Mouse (Mus musculus) testis, adult 2 months (tissue): Measurements from ENCODE around the gene Nav2.

Experiments used
- CTCF ChIP-seq: fragments of 200-500 bp; IDR thresholded peaks from 2 replicates; pipeline ENCODE4 v1.5.1; 2012; ENCODE audit warnings: low read depth, mild to moderate bottlenecking, inconsistent platforms, low read length, moderate library complexity; ENCODE audit not compliant: control insufficient read depth, insufficient read depth, insufficient replicate concordance
- POLR2A ChIP-seq: fragments of 200-500 bp; IDR thresholded peaks from 2 replicates; pipeline ENCODE4 v1.6.1; 2012; ENCODE audit warnings: low read depth, mild to moderate bottlenecking, inconsistent platforms, low read length, moderate library complexity; ENCODE audit not compliant: control insufficient read depth

- TF ChIP-seq CTCF (no peak), POLR2A (no peak)
Measured at GRCm38 (mm10) chr7:48995701-48996100, 87.2 kb downstream of the Nav2 start.
